Mouse (Mus musculus) forebrain, embryonic 14.5 days (tissue): Measurements from ENCODE around the gene Prkar2b. TPM values are rescaled to one million over a fixed set of nuclear protein-coding genes. Genes with fewer than 3 reads are reported as not detected.
"Not testable (repeated sequence)": the region's sequence is repeated elsewhere in the genome, so short reads cannot be mapped to it uniquely, and the experiment has no call there.

Experiments used
- ATAC-seq: fragments of 200-750 bp; cut with Nextera tagmentation; 2 replicates; pipeline ENCODE4 v1.8.0; 2017; ENCODE audit warnings: mild to moderate bottlenecking, moderate library complexity
- DNase-seq: peaks from one replicate; pipeline ENCODE4 v3.0.0-alpha.2; 2015; ENCODE audit warnings: low spot score
- H3K27ac ChIP-seq: fragments of 300-500 bp; sonication (generic); 2 replicates; pipeline ENCODE4 v1.5.1; 2014; ENCODE audit warnings: low read depth, mild to moderate bottlenecking, control low read depth, low read length, moderate library complexity
- H3K27me3 ChIP-seq: fragments of 300-500 bp; sonication (generic); replicated peaks from 2 replicates; pipeline ENCODE4 v1.6.1; 2014; ENCODE audit warnings: low read length, control low read depth, mixed read lengths; ENCODE audit not compliant: control insufficient read depth, insufficient read depth
- H3K36me3 ChIP-seq: fragments of 300-500 bp; sonication (generic); 2 replicates; pipeline ENCODE4 v1.6.1; 2014; ENCODE audit warnings: low read length, control low read depth; ENCODE audit not compliant: control insufficient read depth, insufficient read depth
- H3K4me1 ChIP-seq: fragments of 300-500 bp; sonication (generic); 2 replicates; pipeline ENCODE4 v1.6.1; 2014; ENCODE audit warnings: antibody characterized with exemption, low read length, control low read depth; ENCODE audit not compliant: control insufficient read depth, insufficient read depth
- H3K4me2 ChIP-seq: fragments of 300-500 bp; sonication (generic); 2 replicates; pipeline ENCODE4 v1.6.1; 2014; ENCODE audit warnings: mild to moderate bottlenecking, control low read depth, low read length
- H3K4me3 ChIP-seq: fragments of 300-500 bp; sonication (generic); 2 replicates; pipeline ENCODE4 v1.5.1; 2014; ENCODE audit warnings: low read depth, low read length, control low read depth
- H3K9ac ChIP-seq: fragments of 300-500 bp; sonication (generic); 2 replicates; pipeline ENCODE4 v1.6.1; 2014; ENCODE audit warnings: mild to moderate bottlenecking, low read length, control low read depth, moderate library complexity
- H3K9me3 ChIP-seq: fragments of 300-500 bp; sonication (generic); replicated peaks from 2 replicates; pipeline ENCODE4 v1.6.1; 2016; ENCODE audit warnings: low read length, control low read depth, mixed read lengths; ENCODE audit not compliant: control insufficient read depth
- WGBS: fragments of 180-500 bp; shearing (Covaris S2); extraction: QIAGEN DNeasy Blood & Tissue Kit; methylation state at CpG from one replicate; pipeline ENCODE4 v1.1.7; 2014; 5-methylcytosine and 5-hydroxymethylcytosine counted together
- polyA plus RNA-seq: library from polyadenylated mRNA; unstranded; fragments of >200 nt; fragmentation: Nextera tagmentation; extraction: Ambion mirVana; gene quantifications from 2 replicates; pipeline ENCODE4 v1.2.1, GENCODE M21; 2014

Gene Prkar2b
- polyA plus RNA-seq, 1 experiment from 2014 or later = 114 TPM

DNA sequence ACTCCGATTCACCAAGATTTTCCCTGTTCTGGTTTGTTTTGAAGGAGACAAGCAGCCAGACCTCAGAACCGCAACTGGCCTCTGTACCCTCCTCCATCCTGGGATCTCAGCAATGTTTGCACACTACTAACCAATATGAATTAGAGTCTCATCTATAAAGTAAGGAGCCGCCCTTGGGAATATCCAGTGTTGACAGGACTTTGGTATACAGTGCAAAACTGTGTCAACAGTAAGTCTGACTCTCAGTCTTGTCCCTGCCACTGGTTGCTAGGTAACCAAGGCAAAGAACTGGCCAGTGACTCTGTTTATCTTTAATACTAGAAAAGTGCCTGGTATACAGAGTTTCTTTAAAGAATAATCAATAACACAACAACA is 42.7 kb downstream of the Prkar2b start:
- 82% methylated on average over 3 of the region's 3 CpGs for WGBS
- H3K4me3 ChIP-seq = no peak overlapping the region
- H3K27me3 ChIP-seq = no peaks in the 10 kb centered on the region
- no peak overlapping the region for H3K4me2 ChIP-seq
- H3K27ac ChIP-seq = no peak overlapping the region
- H3K4me1 ChIP-seq = peaks cover 4% of the 10 kb centered on the region; the same call in 1 of the 2 replicates
- no peaks in the 10 kb centered on the region for H3K9me3 ChIP-seq
- DNase-seq (no peak), ATAC-seq (no peak)
- H3K36me3 ChIP-seq = no peaks in the 10 kb centered on the region
- H3K9ac ChIP-seq = no peak overlapping the region

GRCm38 (mm10) chr12:32017636-32018375 is 43.3 kb downstream of the Prkar2b start:
- Histone ChIP-seq H3K4me1 (peaks cover 4% of the 10 kb centered on the region; the same call in 1 of the 2 replicates), H3K9ac (no peak overlapping the region), H3K36me3 (no peaks in the 10 kb centered on the region), H3K9me3 (no peaks in the 10 kb centered on the region), H3K4me2 (no peak overlapping the region), H3K27me3 (no peaks in the 10 kb centered on the region), H3K4me3 (no peak overlapping the region), H3K27ac (no peak overlapping the region)
- DNase-seq (no peak), ATAC-seq (no peak)
- WGBS = 79% methylated on average over 7 of the region's 7 CpGs

GRCm38 (mm10) chr12:32016472-32016871 is 44.6 kb downstream of the Prkar2b start:
- H3K9ac ChIP-seq = no peak overlapping the region
- DNase-seq (no peak), ATAC-seq (no peak)
- H3K27me3 ChIP-seq = no peaks in the 10 kb centered on the region
- H3K4me2 ChIP-seq = no peak overlapping the region
- H3K4me1 ChIP-seq = peaks cover 4% of the 10 kb centered on the region; the same call in 1 of the 2 replicates
- no peaks in the 10 kb centered on the region for H3K36me3 ChIP-seq
- H3K9me3 ChIP-seq = no peaks in the 10 kb centered on the region
- H3K4me3 ChIP-seq = no peak overlapping the region
- no peak overlapping the region for H3K27ac ChIP-seq
- 79% methylated on average over 6 of the region's 6 CpGs for WGBS

- Histone ChIP-seq H3K9me3 (peaks cover 3% of the 10 kb centered on the region; the same call in 1 of the 2 replicates), H3K27me3 (no peaks in the 10 kb centered on the region), H3K4me1 (peaks cover 4% of the 10 kb centered on the region; the same call in 1 of the 2 replicates), H3K4me2 (no peak overlapping the region), H3K27ac (no peak overlapping the region), H3K4me3 (no peak overlapping the region), H3K36me3 (no peaks in the 10 kb centered on the region), H3K9ac (no peak overlapping the region)
- WGBS = 70% methylated on average over 6 of the region's 6 CpGs
- DNase-seq (peak; percentile 16), ATAC-seq (no peak)
These were observed 45.8 kb downstream of the Prkar2b start for GRCm38 (mm10) chr12:32015268-32015769.

GRCm38 (mm10) chr12:32014811-32015210 is 46.3 kb downstream of the Prkar2b start:
- Histone ChIP-seq H3K27ac (no peak overlapping the region), H3K4me2 (no peak overlapping the region), H3K36me3 (no peaks in the 10 kb centered on the region), H3K4me3 (no peak overlapping the region), H3K27me3 (no peaks in the 10 kb centered on the region), H3K4me1 (peaks cover 4% of the 10 kb centered on the region; the same call in 1 of the 2 replicates), H3K9ac (no peak overlapping the region), H3K9me3 (peaks cover 4% of the 10 kb centered on the region; the same call in 1 of the 2 replicates)
- no peak for ATAC-seq
- WGBS = 74% methylated on average over 7 of the region's 7 CpGs
- no peak for DNase-seq

GRCm38 (mm10) chr12:32012169-32012568 is 48.9 kb downstream of the Prkar2b start:
- no peak for DNase-seq
- Histone ChIP-seq H3K9me3 (peaks cover 4% of the 10 kb centered on the region; the same call in 1 of the 2 replicates), H3K27me3 (no peaks in the 10 kb centered on the region), H3K9ac (no peak overlapping the region), H3K4me2 (no peak overlapping the region), H3K4me3 (no peak overlapping the region), H3K36me3 (no peaks in the 10 kb centered on the region), H3K4me1 (peaks cover 4% of the 10 kb centered on the region; the same call in 1 of the 2 replicates), H3K27ac (no peak overlapping the region)
- ATAC-seq = no peak
- WGBS = 82% methylated on average over 2 of the region's 2 CpGs

GRCm38 (mm10) chr12:32011128-32011527 is 50.0 kb downstream of the Prkar2b start:
- WGBS = 89% methylated on average over 5 of the region's 5 CpGs
- Histone ChIP-seq H3K4me2 (no peak overlapping the region), H3K9me3 (peaks cover 4% of the 10 kb centered on the region; the same call in 1 of the 2 replicates), H3K4me1 (peaks cover 4% of the 10 kb centered on the region; the same call in 1 of the 2 replicates), H3K27me3 (no peaks in the 10 kb centered on the region), H3K27ac (no peak overlapping the region), H3K9ac (no peak overlapping the region), H3K4me3 (no peak overlapping the region), H3K36me3 (no peaks in the 10 kb centered on the region)
- ATAC-seq (no peak), DNase-seq (no peak)

- not testable (repeated sequence) for H3K4me3 ChIP-seq, H3K9me3 ChIP-seq, DNase-seq, H3K27me3 ChIP-seq, H3K9ac ChIP-seq, H3K4me1 ChIP-seq, H3K4me2 ChIP-seq, H3K27ac ChIP-seq, ATAC-seq, H3K36me3 ChIP-seq
- 53% methylated on average over 5 of the region's 6 CpGs for whole genome bisulfite sequencing
These were observed 51.1 kb downstream of the Prkar2b start for GRCm38 (mm10) chr12:32009985-32010369.
